Mouse (Mus musculus) cerebellum, adult 2 months (tissue): ENCODE data around the gene Pde4dip. TPM values are rescaled to one million over a fixed set of nuclear protein-coding genes. Genes with fewer than 3 reads are reported as not detected.

Experiments
- DNase-seq, 2 experiments: peaks; one replicate each; pipeline ENCODE4 v3.0.0; 2021
- H3K27ac ChIP-seq: fragments of 200-500 bp; 2 replicates; pipeline ENCODE4 v1.5.1; 2012; ENCODE audit warnings: low read length, control low read depth, inconsistent platforms; ENCODE audit not compliant: insufficient read depth
- H3K27me3 ChIP-seq: fragments of 200-500 bp; 2 replicates; pipeline ENCODE4 v1.6.1; 2012; ENCODE audit warnings: inconsistent platforms, mild to moderate bottlenecking, low read length, moderate library complexity; ENCODE audit not compliant: control insufficient read depth, insufficient read depth
- H3K4me1 ChIP-seq: fragments of 200-500 bp; 2 replicates; pipeline ENCODE4 v1.6.1; 2011; ENCODE audit warnings: low read length; ENCODE audit not compliant: control insufficient read depth, insufficient read depth
- H3K4me3 ChIP-seq: fragments of 200-500 bp; replicated peaks from 2 replicates; pipeline ENCODE3; 2011; ENCODE audit warnings: mild to moderate bottlenecking, low read depth, low read length, control low read depth; ENCODE audit not compliant: insufficient read depth
- CTCF ChIP-seq: fragments of 200-500 bp; IDR thresholded peaks from 2 replicates; pipeline ENCODE4 v1.5.1; 2011; ENCODE audit warnings: low read depth, mild to moderate bottlenecking, control low read depth, low read length, moderate library complexity, borderline replicate concordance; ENCODE audit not compliant: insufficient read depth
- POLR2A ChIP-seq: fragments of 200-500 bp; IDR thresholded peaks from 2 replicates; pipeline ENCODE4 v1.6.1; 2011; ENCODE audit warnings: low read length, control low read depth, borderline replicate concordance; ENCODE audit not compliant: insufficient read depth
- WGBS: fragments of 180-500 bp; shearing (Covaris S2); methylation state at CpG from one replicate; pipeline ENCODE4 v1.1.7; 2018; 5-methylcytosine and 5-hydroxymethylcytosine counted together
- polyA plus RNA-seq: library from polyadenylated mRNA; depleted of rRNA; stranded (reverse); fragments of >200 nt; gene quantifications from 2 replicates; pipeline ENCODE4 v1.2.3, GENCODE M21; 2012

Pde4dip gene
- polyA plus RNA-seq, 1 experiment, result 88.6 TPM

DNA sequence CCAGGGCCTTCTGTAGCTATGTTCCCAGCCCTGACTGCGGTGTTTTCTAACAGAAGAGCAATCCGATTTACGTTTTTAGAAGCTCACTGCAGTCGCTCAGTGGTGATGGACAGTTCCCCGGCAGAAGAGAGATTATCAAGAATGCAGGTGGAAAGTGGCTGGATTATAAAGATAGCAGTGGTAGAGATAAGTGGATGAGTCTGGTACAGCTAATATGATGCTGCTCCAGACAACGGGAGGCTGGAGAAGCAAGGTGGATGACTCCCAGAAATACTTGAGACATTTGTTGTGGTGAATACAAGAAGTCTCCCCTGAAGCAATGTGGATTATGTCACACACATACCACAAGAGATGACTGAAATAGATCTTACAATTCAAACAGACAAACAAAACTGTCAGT lies 126.6 kb downstream of the Pde4dip start:
- peaks cover 3% of the 10 kb centered on the region; the same call in 1 of the 2 replicates for H3K4me1 ChIP-seq
- no peak overlapping the region for H3K27ac ChIP-seq
- WGBS, result 89% methylated on average over 6 of the region's 6 CpGs
- no peak for DNase-seq
- no peak overlapping the region for H3K4me3 ChIP-seq
- no peak for TF ChIP-seq CTCF
- no peak for TF ChIP-seq POLR2A
- H3K27me3 ChIP-seq, result no peaks in the 10 kb centered on the region

DNA sequence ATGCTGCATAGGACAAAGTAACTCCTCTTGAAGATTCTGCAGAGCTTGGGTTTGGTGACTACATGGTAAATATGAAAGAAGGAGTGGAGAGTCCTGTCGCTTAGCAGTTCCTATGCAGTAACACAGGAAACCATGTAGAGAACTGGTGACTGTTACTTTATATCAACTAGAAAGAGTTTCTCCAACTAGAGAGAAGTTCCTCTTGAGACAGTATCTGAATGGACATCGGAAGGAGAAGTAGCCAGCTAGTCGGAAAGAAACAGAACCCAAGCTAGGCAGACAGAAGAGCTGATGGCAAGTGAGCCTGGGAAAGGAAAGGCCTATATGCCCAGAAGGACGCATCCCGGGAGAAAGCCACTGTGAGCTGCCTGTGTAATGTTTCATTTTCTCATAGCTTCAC lies 127.3 kb downstream of the Pde4dip start:
- H3K4me1 ChIP-seq, result peaks cover 3% of the 10 kb centered on the region; the same call in 1 of the 2 replicates
- H3K4me3 ChIP-seq, result no peak overlapping the region
- no peak for DNase-seq
- H3K27ac ChIP-seq, result no peak overlapping the region
- WGBS, result 94% methylated on average over 5 of the region's 5 CpGs
- no peak for TF ChIP-seq POLR2A
- no peak for TF ChIP-seq CTCF
- no peaks in the 10 kb centered on the region for H3K27me3 ChIP-seq

- no peak overlapping the region for H3K4me3 ChIP-seq
- no peak for DNase-seq
- H3K27me3 ChIP-seq, result no peaks in the 10 kb centered on the region
- TF ChIP-seq CTCF, result no peak
- no peak for TF ChIP-seq POLR2A
- WGBS, result 93% methylated on average over 5 of the region's 5 CpGs
- H3K4me1 ChIP-seq, result peaks cover 3% of the 10 kb centered on the region; the same call in 1 of the 2 replicates
- H3K27ac ChIP-seq, result no peak overlapping the region
These were observed 128.7 kb downstream of the Pde4dip start for GRCm38 (mm10) chr3:97759846-97760245.

- H3K4me3 ChIP-seq, result no peak overlapping the region
- no peak for DNase-seq
- no peak overlapping the region for H3K27ac ChIP-seq
- H3K4me1 ChIP-seq, result no peaks in the 10 kb centered on the region; the same call in 1 of the 2 replicates
- no peaks in the 10 kb centered on the region for H3K27me3 ChIP-seq
- no peak for TF ChIP-seq POLR2A
- no peak for TF ChIP-seq CTCF
- WGBS, result 95% methylated on average over 10 of the region's 10 CpGs
These were observed 131.0 kb downstream of the Pde4dip start for GRCm38 (mm10) chr3:97757501-97757900.

GRCm38 (mm10) chr3:97756283-97757074 lies 132.0 kb downstream of the Pde4dip start:
- Histone ChIP-seq H3K27me3 (no peaks in the 10 kb centered on the region), H3K27ac (no peak overlapping the region), H3K4me1 (no peaks in the 10 kb centered on the region), H3K4me3 (no peak overlapping the region)
- no peak for TF ChIP-seq POLR2A
- TF ChIP-seq CTCF, result no peak
- no peak for DNase-seq
- WGBS, result 90% methylated on average over 20 of the region's 20 CpGs

GRCm38 (mm10) chr3:97755411-97755810 lies 133.1 kb downstream of the Pde4dip start:
- DNase-seq, result no peak
- Histone ChIP-seq H3K27ac (no peak overlapping the region), H3K27me3 (no peaks in the 10 kb centered on the region), H3K4me1 (no peaks in the 10 kb centered on the region), H3K4me3 (no peak overlapping the region)
- TF ChIP-seq CTCF (no peak), POLR2A (no peak)
- 96% methylated on average over 14 of the region's 14 CpGs for WGBS

DNA sequence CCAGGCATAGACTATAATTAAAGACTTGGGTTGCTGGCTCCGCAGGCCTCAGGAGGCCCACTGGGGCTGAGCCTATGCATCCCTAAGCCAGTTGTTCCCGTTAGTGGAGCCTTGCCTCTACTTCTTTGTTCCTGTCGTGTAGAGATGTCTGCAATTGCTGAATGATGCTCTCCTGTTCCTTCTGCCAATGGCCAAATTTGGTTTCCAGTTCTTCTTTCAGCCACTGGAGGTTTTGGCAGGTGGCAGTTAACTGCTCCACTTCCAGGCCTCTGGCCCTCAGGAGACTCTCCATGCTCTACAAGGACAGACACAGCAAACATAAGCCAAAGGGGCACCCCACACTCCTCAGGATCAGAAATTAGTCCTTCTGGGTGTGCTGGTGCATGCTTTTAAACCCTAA lies 135.6 kb downstream of the Pde4dip start:
- Histone ChIP-seq H3K27ac (no peak overlapping the region), H3K4me1 (no peaks in the 10 kb centered on the region), H3K4me3 (no peak overlapping the region), H3K27me3 (no peaks in the 10 kb centered on the region)
- no peak for DNase-seq
- 68% methylated on average over 3 of the region's 3 CpGs for WGBS
- TF ChIP-seq CTCF (no peak), POLR2A (no peak)

GRCm38 (mm10) chr3:97751566-97751965 lies 136.9 kb downstream of the Pde4dip start:
- no peak for DNase-seq
- Histone ChIP-seq H3K27me3 (no peaks in the 10 kb centered on the region), H3K27ac (no peak overlapping the region), H3K4me1 (no peaks in the 10 kb centered on the region), H3K4me3 (no peak overlapping the region)
- no peak for TF ChIP-seq POLR2A
- WGBS, result 95% methylated on average over 21 of the region's 21 CpGs
